Mouse (Mus musculus) stomach, postnatal 0 days (tissue): Measurements from ENCODE around the gene Lyrm7.

Experiments
- CTCF ChIP-seq: IDR thresholded peaks from 2 replicates; pipeline ENCODE4 v1.5.1; 2016; ENCODE audit warnings: antibody characterized with exemption, low read depth, mild to moderate bottlenecking, moderate library complexity
- EP300 ChIP-seq: optimal IDR thresholded peaks from 2 replicates; pipeline ENCODE3; 2016; ENCODE audit warnings: antibody characterized with exemption

DNA sequence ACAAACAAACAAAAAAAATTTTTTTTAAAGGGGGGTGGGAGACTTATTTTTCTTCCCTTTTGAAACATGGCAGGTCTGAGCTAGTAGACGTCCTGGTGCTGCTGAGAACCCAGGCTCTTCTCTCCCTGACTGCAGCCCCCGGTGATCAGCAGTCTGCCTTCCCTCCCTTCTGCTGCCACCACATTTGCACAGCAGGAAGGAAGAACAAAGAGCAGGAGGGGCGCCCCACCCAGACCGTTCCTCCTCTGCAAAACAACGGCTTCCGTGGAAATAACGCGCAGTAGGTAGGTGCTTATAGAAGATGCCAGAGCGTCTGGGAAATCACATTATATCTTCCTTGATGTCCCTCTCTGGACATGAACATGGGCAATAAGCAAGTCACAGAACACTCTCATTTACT lies 16.3 kb downstream of the Lyrm7 start:
- TF ChIP-seq CTCF: no peak
- TF ChIP-seq EP300: no peak
